Mouse (Mus musculus) ES-E14 (cell line): ENCODE data around the gene Mpo.

Source experiments
- MAFK ChIP-seq: IDR thresholded peaks from 2 replicates; pipeline ENCODE4 v1.6.1; 2014; ENCODE audit warnings: mild to moderate bottlenecking, low read depth, low read length, inconsistent platforms; ENCODE audit not compliant: insufficient read depth
- ZC3H11A ChIP-seq: IDR thresholded peaks from 2 replicates; pipeline ENCODE4 v1.6.1; 2012; ENCODE audit warnings: low read depth, mild to moderate bottlenecking, inconsistent platforms, low read length, borderline replicate concordance
- ZNF384 ChIP-seq: IDR thresholded peaks from 2 replicates; pipeline ENCODE4 v1.6.1; 2012; ENCODE audit warnings: low read depth, low read length, inconsistent platforms

GRCm38 (mm10) chr11:87762702-87763385, 30.5 kb upstream of the Mpo start:
- TF ChIP-seq ZNF384 (no peak), ZC3H11A (no peak), MAFK (no peak)
